Mouse (Mus musculus) liver, embryonic 16.5 days (tissue): Measurements from ENCODE around the gene H2-Ab1. TPM values are rescaled to one million over a fixed set of nuclear protein-coding genes. Genes with fewer than 3 reads are reported as not detected.
"Not testable (repeated sequence)": the region's sequence is repeated elsewhere in the genome, so short reads cannot be mapped to it uniquely, and the experiment has no call there.

Experiments
- ATAC-seq: fragments of 200-750 bp; cut with Nextera tagmentation; 2 replicates; pipeline ENCODE4 v1.8.0; 2017; ENCODE audit warnings: low read depth, mild to moderate bottlenecking, moderate number of reproducible peaks, moderate library complexity
- H3K27ac ChIP-seq: fragments of 300-500 bp; sonication (generic); 2 replicates; pipeline ENCODE4 v1.5.1; 2014; ENCODE audit warnings: mild to moderate bottlenecking, low read length
- H3K27me3 ChIP-seq: fragments of 300-500 bp; sonication (generic); 2 replicates; pipeline ENCODE4 v1.6.1; 2014; ENCODE audit warnings: low read depth, low read length, mixed read lengths; ENCODE audit not compliant: control insufficient read depth, insufficient read depth
- H3K36me3 ChIP-seq: fragments of 300-500 bp; sonication (generic); 2 replicates; pipeline ENCODE4 v1.6.1; 2014; ENCODE audit warnings: mild to moderate bottlenecking; ENCODE audit not compliant: control insufficient read depth, insufficient read depth
- H3K4me1 ChIP-seq: fragments of 300-500 bp; sonication (generic); 2 replicates; pipeline ENCODE4 v1.6.1; 2014; ENCODE audit warnings: low read depth, low read length, mixed read lengths; ENCODE audit not compliant: control insufficient read depth
- H3K4me2 ChIP-seq: fragments of 300-500 bp; sonication (generic); 2 replicates; pipeline ENCODE4 v1.6.1; 2014; ENCODE audit warnings: low read depth, low read length, mixed read lengths
- H3K4me3 ChIP-seq: fragments of 300-500 bp; sonication (generic); 2 replicates; pipeline ENCODE4 v1.5.1; 2014; ENCODE audit warnings: low read depth, mild to moderate bottlenecking, low read length
- H3K9ac ChIP-seq: fragments of 300-500 bp; sonication (generic); 2 replicates; pipeline ENCODE4 v1.6.1; 2014; ENCODE audit warnings: low read depth, low read length
- H3K9me3 ChIP-seq: fragments of 300-500 bp; sonication (generic); replicated peaks from 2 replicates; pipeline ENCODE4 v1.6.1; 2016; ENCODE audit warnings: low read length; ENCODE audit not compliant: control insufficient read depth
- WGBS: fragments of 180-500 bp; shearing (Covaris S2); extraction: QIAGEN DNeasy Blood & Tissue Kit; methylation state at CpG from one replicate; pipeline ENCODE4 v1.1.7; 2014; ENCODE audit not compliant: insufficient replicate concordance; 5-methylcytosine and 5-hydroxymethylcytosine counted together
- polyA plus RNA-seq: library from polyadenylated mRNA; unstranded; fragments of >200 nt; fragmentation: Nextera tagmentation; extraction: Ambion mirVana; gene quantifications from 2 replicates; pipeline ENCODE4 v1.2.1, GENCODE M21; 2015

The H2-Ab1 gene
- polyA plus RNA-seq, 1 experiment from 2014 or later: 12.0 TPM

DNA sequence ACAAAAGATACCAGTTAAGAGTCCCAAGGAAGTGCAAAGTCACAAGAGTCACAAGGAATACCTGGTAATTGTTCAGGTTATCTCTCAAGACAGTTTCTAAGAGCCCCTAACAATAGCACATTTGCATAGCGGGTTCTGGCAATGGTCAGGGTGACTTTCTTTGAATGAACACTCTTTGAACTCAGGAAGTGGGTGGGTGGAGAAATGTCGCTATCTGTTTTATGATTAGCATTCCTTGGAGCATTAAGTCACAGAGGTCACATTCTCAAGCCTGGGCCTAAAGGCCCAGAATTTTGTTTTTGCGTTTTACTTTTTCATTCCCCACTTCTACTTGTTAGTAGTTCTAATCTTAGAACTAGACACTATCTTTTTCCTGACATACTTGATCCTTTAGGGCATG, 53.0 kb downstream of the H2-Ab1 start:
- H3K27ac ChIP-seq, H3K9ac ChIP-seq, H3K4me2 ChIP-seq, ATAC-seq, H3K36me3 ChIP-seq, H3K4me1 ChIP-seq, H3K9me3 ChIP-seq, H3K27me3 ChIP-seq, H3K4me3 ChIP-seq: not testable (repeated sequence)
- 61% methylated on average over 3 of the region's 3 CpGs for WGBS

DNA sequence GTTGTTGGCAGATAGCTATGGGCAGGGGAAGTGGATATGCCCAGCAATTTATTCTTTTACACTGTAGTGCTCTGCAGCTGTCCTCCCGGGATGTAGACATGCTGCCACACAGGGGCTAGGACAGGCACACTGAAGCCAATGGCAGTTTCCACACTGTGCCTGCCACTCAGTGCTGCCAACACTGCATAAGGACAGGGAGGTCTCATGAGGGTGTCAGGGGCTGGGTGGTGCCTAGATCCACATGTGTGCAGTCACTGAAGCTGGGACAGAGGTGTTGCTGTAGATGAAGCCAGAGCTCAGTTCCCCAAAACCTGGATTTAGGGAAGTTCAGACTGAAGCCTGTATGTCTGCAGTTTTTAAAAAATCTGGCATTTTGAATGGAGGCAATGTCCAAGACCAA, 54.7 kb downstream of the H2-Ab1 start:
- Histone ChIP-seq H3K4me2 (no peak overlapping the region), H3K27me3 (0 out of 2 replicates have a peak, but pooled peaks cover 3% of the 10 kb centered on the region), H3K36me3 (no peaks in the 10 kb centered on the region), H3K9ac (no peak overlapping the region), H3K27ac (no peak overlapping the region), H3K4me1 (no peaks in the 10 kb centered on the region; the same call in none of the 2 replicates), H3K9me3 (no peaks in the 10 kb centered on the region), H3K4me3 (no peak overlapping the region)
- 53% methylated on average over 1 of the region's 1 CpGs for WGBS
- no peak for ATAC-seq

DNA sequence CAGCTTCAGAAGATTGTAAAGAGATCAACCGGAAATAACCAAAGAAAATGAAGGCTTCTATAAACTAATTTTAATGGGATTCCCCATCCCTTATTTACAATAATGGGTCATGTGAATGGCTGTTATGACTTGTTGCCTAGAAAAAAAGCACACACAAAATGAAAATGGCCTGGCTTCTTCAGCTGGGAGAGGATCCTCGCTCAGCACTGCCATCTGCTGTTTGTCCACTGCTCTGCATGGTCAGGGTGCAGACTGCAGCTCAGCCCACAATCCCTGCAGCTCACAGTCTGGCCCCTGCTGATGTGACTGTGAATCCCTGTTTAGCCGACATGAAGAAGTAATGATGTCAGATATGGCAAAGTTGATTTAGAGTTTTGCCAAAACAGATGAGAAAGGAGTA, 55.9 kb downstream of the H2-Ab1 start:
- WGBS: 26% methylated on average over 3 of the region's 3 CpGs
- no peak overlapping the region for H3K9ac ChIP-seq
- no peaks in the 10 kb centered on the region for H3K36me3 ChIP-seq
- no peaks in the 10 kb centered on the region; the same call in none of the 2 replicates for H3K4me1 ChIP-seq
- H3K4me3 ChIP-seq: no peak overlapping the region
- no peak overlapping the region for H3K27ac ChIP-seq
- H3K9me3 ChIP-seq: no peaks in the 10 kb centered on the region
- H3K27me3 ChIP-seq: no peaks in the 10 kb centered on the region
- no peak overlapping the region for H3K4me2 ChIP-seq
- no peak for ATAC-seq

DNA sequence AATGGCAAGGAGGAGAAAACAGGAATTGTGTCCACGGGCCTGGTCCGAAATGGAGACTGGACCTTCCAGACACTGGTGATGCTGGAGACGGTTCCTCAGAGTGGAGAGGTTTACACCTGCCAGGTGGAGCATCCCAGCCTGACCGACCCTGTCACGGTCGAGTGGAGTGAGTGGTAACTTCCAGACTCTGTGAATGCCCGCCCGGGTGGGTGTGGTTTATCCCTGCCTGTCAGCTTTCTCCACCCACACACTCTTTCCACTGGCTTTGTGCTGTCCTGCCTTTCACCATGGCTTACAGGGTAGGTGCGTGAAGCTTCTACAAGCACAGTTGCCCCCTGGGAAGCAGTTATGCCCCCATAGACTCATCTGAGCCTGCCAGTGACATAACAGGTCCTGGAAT, 56.8 kb downstream of the H2-Ab1 start:
- no peak overlapping the region for H3K4me2 ChIP-seq
- no peaks in the 10 kb centered on the region; the same call in none of the 2 replicates for H3K4me1 ChIP-seq
- H3K9me3 ChIP-seq: no peaks in the 10 kb centered on the region
- no peak overlapping the region for H3K27ac ChIP-seq
- ATAC-seq: no peak
- WGBS: 56% methylated on average over 9 of the region's 9 CpGs
- no peaks in the 10 kb centered on the region for H3K36me3 ChIP-seq
- no peak overlapping the region for H3K4me3 ChIP-seq
- H3K27me3 ChIP-seq: no peaks in the 10 kb centered on the region
- no peak overlapping the region for H3K9ac ChIP-seq

DNA sequence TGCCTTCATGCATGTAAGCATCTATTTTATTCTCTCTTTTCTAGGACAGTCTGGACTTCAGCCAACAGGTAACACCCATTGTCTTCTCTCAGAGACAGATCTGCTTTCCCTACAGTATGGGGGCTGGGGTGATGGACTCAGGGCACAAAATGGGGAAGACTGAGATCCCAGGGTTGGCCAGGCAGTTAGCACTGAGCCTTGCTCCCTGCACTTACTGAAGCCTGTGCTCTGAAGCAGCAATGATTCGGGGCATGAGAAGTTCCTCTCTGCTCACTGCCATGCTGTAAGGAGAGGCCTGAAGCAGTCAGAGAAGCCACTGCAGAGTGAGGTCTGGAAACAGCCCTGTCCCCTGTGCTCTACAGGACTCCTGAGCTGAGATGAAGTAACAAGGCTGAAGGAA, 58.0 kb downstream of the H2-Ab1 start:
- no peaks in the 10 kb centered on the region for H3K9me3 ChIP-seq
- no peaks in the 10 kb centered on the region for H3K27me3 ChIP-seq
- no peaks in the 10 kb centered on the region for H3K36me3 ChIP-seq
- 54% methylated on average over 1 of the region's 1 CpGs for WGBS
- no peak overlapping the region for H3K4me3 ChIP-seq
- H3K4me1 ChIP-seq: no peaks in the 10 kb centered on the region
- H3K9ac ChIP-seq: no peak overlapping the region
- H3K27ac ChIP-seq: no peak overlapping the region
- no peak for ATAC-seq
- no peak overlapping the region for H3K4me2 ChIP-seq

DNA sequence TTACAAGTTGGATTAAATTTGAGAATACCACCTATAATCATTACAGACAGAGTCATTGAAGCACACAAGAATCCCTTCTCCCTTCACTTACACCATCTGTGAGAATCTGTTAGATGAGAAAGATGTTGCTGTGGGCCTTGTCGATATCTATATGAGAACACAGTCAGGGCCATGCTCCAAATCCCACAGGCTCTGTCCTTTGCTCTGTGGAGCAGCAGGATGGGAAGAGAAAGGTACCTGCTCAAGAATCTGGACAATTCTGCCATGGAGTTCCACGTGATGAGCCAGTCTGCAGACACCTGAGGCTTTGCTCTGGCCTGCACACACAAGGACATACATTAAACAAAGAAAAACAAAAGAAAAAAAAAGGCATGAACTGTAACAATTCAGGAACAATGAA, 59.2 kb downstream of the H2-Ab1 start:
- H3K27me3 ChIP-seq: no peaks in the 10 kb centered on the region
- ATAC-seq: no peak
- 46% methylated on average over 2 of the region's 2 CpGs for WGBS
- H3K4me1 ChIP-seq: no peaks in the 10 kb centered on the region
- no peak overlapping the region for H3K27ac ChIP-seq
- no peaks in the 10 kb centered on the region for H3K9me3 ChIP-seq
- no peak overlapping the region for H3K4me3 ChIP-seq
- H3K4me2 ChIP-seq: no peak overlapping the region
- H3K36me3 ChIP-seq: no peaks in the 10 kb centered on the region
- no peak overlapping the region for H3K9ac ChIP-seq

DNA sequence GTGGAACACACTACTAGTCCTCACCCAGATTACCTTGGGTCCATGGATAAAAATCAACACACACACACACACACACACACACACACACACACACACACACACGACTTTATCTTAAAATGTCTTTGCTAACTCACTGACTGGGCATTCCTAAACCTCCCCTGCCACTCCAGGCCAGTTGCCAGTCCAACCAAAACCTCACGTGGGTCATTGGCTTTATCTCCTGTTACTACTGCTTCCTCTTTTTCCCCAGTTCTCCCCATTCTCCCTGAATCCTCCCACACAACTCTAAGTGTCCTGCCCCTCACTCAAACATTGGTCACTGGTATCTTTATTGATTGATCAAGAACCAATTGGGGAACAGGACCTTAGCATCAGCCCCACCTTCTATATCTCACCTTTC, 59.8 kb downstream of the H2-Ab1 start:
- WGBS: 19% methylated on average over 2 of the region's 2 CpGs
- Histone ChIP-seq H3K27me3 (no peaks in the 10 kb centered on the region), H3K9me3 (no peaks in the 10 kb centered on the region), H3K4me3 (no peak overlapping the region), H3K36me3 (no peaks in the 10 kb centered on the region), H3K4me2 (no peak overlapping the region), H3K27ac (no peak overlapping the region), H3K4me1 (no peaks in the 10 kb centered on the region), H3K9ac (no peak overlapping the region)
- no peak for ATAC-seq

Other genes starting within 250 kb of the H2-Ab1 start
- gene Ring1, start 233.0 kb upstream of the H2-Ab1 start, polyA plus RNA-seq: 3.2 and 4.0 TPM in 2 replicates
- 30.1 and 32.2 TPM in 2 replicates for gene H2-Ke6, start 229.6 kb upstream of the H2-Ab1 start, polyA plus RNA-seq
- gene Slc39a7, start 226.0 kb upstream of the H2-Ab1 start, polyA plus RNA-seq: 58.8 and 59.8 TPM in 2 replicates
- 14.7 and 15.7 TPM in 2 replicates for gene Rxrb, start 225.9 kb upstream of the H2-Ab1 start, polyA plus RNA-seq
- 0.26 and 0.27 TPM in 2 replicates for gene Col11a2, start 218.3 kb upstream of the H2-Ab1 start, polyA plus RNA-seq
- 0.43 and 0.57 TPM in 2 replicates for gene H2-Oa, start 165.3 kb upstream of the H2-Ab1 start, polyA plus RNA-seq
- gene H2-DMa, start 138.1 kb upstream of the H2-Ab1 start, polyA plus RNA-seq: 5.3 and 5.5 TPM in 2 replicates
- 32.0 and 35.8 TPM in 2 replicates for gene Brd2, start 135.1 kb upstream of the H2-Ab1 start, polyA plus RNA-seq
- gene H2-DMb2, start 114.4 kb upstream of the H2-Ab1 start, polyA plus RNA-seq: 0.74 and 1.0 TPM in 2 replicates
- gene H2-DMb1, start 104.6 kb upstream of the H2-Ab1 start, polyA plus RNA-seq: 1.3 and 1.5 TPM in 2 replicates
- gene Tap1, start 70.1 kb upstream of the H2-Ab1 start, polyA plus RNA-seq: 3.8 and 4.2 TPM in 2 replicates
- 9.6 and 9.7 TPM in 2 replicates for gene Psmb9, start 69.9 kb upstream of the H2-Ab1 start, polyA plus RNA-seq
- 17.7 and 18.5 TPM in 2 replicates for gene Psmb8, start 60.0 kb upstream of the H2-Ab1 start, polyA plus RNA-seq
- gene Tap2, start 54.2 kb upstream of the H2-Ab1 start, polyA plus RNA-seq: 6.7 TPM in 2 replicates
- gene H2-Ob, start 18.8 kb upstream of the H2-Ab1 start, polyA plus RNA-seq: 0.44 and 0.54 TPM in 2 replicates
- 4.3 and 4.7 TPM in 2 replicates for gene H2-Aa, start 30.1 kb downstream of the H2-Ab1 start, polyA plus RNA-seq
- 3.1 and 3.2 TPM in 2 replicates for gene H2-Eb1, start 48.2 kb downstream of the H2-Ab1 start, polyA plus RNA-seq
- gene H2-Eb2, start 68.0 kb downstream of the H2-Ab1 start, polyA plus RNA-seq: not detected in 2 replicates
- gene Btnl2, start 97.1 kb downstream of the H2-Ab1 start, polyA plus RNA-seq: 0.04 and 0.13 TPM in 2 replicates
- 0.06 and 0.31 TPM in 2 replicates for gene Btnl1, start 119.4 kb downstream of the H2-Ab1 start, polyA plus RNA-seq
- 0.12 and 0.16 TPM in 2 replicates for gene BC051142, start 141.1 kb downstream of the H2-Ab1 start, polyA plus RNA-seq
- 0.14 TPM in 1 of 2 replicates, not detected in the other for gene Btnl4, start 219.6 kb downstream of the H2-Ab1 start, polyA plus RNA-seq